Mouse (Mus musculus) limb, embryonic 12.5 days (tissue): Measurements from ENCODE around the gene Boc. TPM values are rescaled to one million over a fixed set of nuclear protein-coding genes. Genes with fewer than 3 reads are reported as not detected.

ENCODE experiments used
- ATAC-seq: fragments of 200-750 bp; cut with Nextera tagmentation; 2 replicates; pipeline ENCODE4 v1.8.0; 2017; ENCODE audit warnings: low read depth, moderate TSS enrichment; ENCODE audit not compliant: insufficient number of reproducible peaks, insufficient read depth, low FRiP score, low TSS enrichment
- H3K27ac ChIP-seq: fragments of 300-500 bp; sonication (generic); 2 replicates; pipeline ENCODE4 v1.5.1; 2016; ENCODE audit warnings: mild to moderate bottlenecking, moderate library complexity
- H3K27me3 ChIP-seq: fragments of 300-500 bp; sonication (generic); 2 replicates; pipeline ENCODE4 v1.6.1; 2016; ENCODE audit warnings: mild to moderate bottlenecking, moderate library complexity
- H3K36me3 ChIP-seq: fragments of 300-500 bp; sonication (generic); 2 replicates; pipeline ENCODE4 v1.6.1; 2016; ENCODE audit warnings: mild to moderate bottlenecking, moderate library complexity
- H3K4me1 ChIP-seq: fragments of 300-500 bp; sonication (generic); replicated peaks from 2 replicates; pipeline ENCODE4 v1.6.1; 2016
- H3K4me2 ChIP-seq: fragments of 300-500 bp; sonication (generic); 2 replicates; pipeline ENCODE4 v1.6.1; 2016; ENCODE audit warnings: mild to moderate bottlenecking, moderate library complexity
- H3K4me3 ChIP-seq: fragments of 300-500 bp; sonication (generic); replicated peaks from 2 replicates; pipeline ENCODE4 v1.5.1; 2016; ENCODE audit warnings: mild to moderate bottlenecking
- H3K9ac ChIP-seq: fragments of 300-500 bp; sonication (generic); replicated peaks from 2 replicates; pipeline ENCODE4 v1.6.1; 2016; ENCODE audit warnings: mild to moderate bottlenecking, moderate library complexity
- H3K9me3 ChIP-seq: fragments of 300-500 bp; sonication (generic); 2 replicates; pipeline ENCODE4 v1.6.1; 2016; ENCODE audit warnings: mild to moderate bottlenecking, moderate library complexity
- WGBS: fragments of 180-500 bp; shearing (Covaris S2); methylation state at CpG from one replicate; pipeline ENCODE4 v1.1.7; 2016; 5-methylcytosine and 5-hydroxymethylcytosine counted together
- polyA plus RNA-seq: library from polyadenylated mRNA; unstranded; fragments of >200 nt; fragmentation: Nextera tagmentation; extraction: Ambion mirVana; gene quantifications from 2 replicates; pipeline ENCODE4 v1.2.1, GENCODE M21; 2016

Boc gene
- polyA plus RNA-seq, 1 experiment from 2014 or later = 43.1 TPM

DNA sequence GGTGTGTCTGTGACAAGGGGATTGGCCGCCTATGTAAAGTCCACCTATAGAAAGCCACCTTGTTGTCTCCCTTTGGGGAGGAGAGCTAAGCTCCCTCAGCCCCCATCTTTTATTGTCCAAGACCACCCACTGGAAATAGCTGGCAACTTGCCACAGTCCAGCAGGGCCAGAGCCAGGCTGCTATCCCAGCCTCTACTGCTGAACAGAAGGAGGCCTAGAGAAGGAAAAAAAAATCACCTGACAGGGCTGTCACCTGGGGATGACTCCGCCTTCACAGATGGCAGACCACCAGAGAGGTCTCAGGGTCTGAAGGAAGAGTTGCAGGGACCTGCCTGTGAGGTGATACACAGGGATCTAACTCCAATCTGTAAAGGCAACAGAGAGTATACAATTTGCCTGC, 6.7 kb downstream of the Boc start:
- H3K36me3 ChIP-seq = peaks cover 42% of the 10 kb centered on the region
- ATAC-seq = no peak
- WGBS = 69% methylated on average over 2 of the region's 2 CpGs
- H3K4me3 ChIP-seq = no peak overlapping the region
- H3K9ac ChIP-seq = peak overlapping the region; percentile 14; the same call in 1 of the 2 replicates
- H3K4me2 ChIP-seq = peak overlapping the region; percentile 40
- no peaks in the 10 kb centered on the region for H3K9me3 ChIP-seq
- H3K27me3 ChIP-seq = no peaks in the 10 kb centered on the region
- H3K4me1 ChIP-seq = peaks cover 83% of the 10 kb centered on the region
- H3K27ac ChIP-seq = peak overlapping the region; percentile 64

DNA sequence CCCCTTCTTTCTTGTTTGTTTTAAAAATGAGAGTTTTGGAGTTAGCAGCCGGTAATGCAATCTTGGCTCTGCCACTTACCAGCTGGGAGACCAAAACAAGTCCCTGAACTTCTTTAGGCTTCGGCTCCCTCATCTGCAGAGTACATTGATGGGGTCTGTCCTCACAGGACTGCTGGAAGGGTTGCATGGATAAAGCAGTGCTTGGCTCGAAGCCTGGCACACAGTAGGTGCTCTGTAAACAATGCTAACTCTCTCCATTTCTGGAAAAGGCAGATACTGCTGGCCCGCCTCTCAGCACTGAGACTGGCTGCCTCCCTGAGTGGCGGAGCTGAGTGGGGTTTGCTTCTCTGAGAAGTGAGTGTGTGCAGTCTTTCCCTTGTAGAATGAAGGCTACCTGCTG, 7.2 kb downstream of the Boc start:
- peaks cover 86% of the 10 kb centered on the region for H3K4me1 ChIP-seq
- H3K36me3 ChIP-seq = peaks cover 47% of the 10 kb centered on the region
- WGBS = 43% methylated on average over 5 of the region's 5 CpGs
- no peak overlapping the region for H3K4me3 ChIP-seq
- H3K27ac ChIP-seq = peak overlapping the region; percentile 64
- ATAC-seq = no peak
- H3K4me2 ChIP-seq = peak overlapping the region; percentile 40
- no peak overlapping the region for H3K9ac ChIP-seq
- H3K27me3 ChIP-seq = no peaks in the 10 kb centered on the region
- H3K9me3 ChIP-seq = no peaks in the 10 kb centered on the region

DNA sequence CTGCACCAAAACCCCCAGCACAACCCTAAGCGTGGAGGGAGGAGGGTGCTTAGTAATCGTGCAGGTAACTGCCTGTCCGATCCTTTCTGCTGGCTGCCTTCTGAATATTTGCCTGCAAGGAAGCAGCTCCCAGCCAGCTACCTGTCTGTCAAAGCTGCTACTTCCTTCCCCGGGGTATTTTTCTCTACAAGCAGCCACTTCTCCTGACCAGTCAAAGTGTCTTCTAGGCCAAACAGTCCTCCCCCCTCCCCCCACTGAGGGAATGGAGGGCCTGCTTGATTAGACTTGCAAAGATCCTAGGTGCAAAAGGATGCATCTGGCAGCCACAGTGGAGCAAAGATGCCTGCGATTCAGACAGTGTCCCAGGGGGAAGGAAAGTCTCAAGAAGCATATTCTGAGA, 7.9 kb downstream of the Boc start:
- H3K9ac ChIP-seq = peak overlapping the region; percentile 34; the same call in 1 of the 2 replicates
- no peak overlapping the region; the same call in 1 of the 2 replicates for H3K4me3 ChIP-seq
- H3K9me3 ChIP-seq = no peaks in the 10 kb centered on the region
- no peak for ATAC-seq
- peaks cover 86% of the 10 kb centered on the region for H3K4me1 ChIP-seq
- no peaks in the 10 kb centered on the region for H3K27me3 ChIP-seq
- H3K36me3 ChIP-seq = peaks cover 54% of the 10 kb centered on the region
- peak overlapping the region; percentile 40 for H3K4me2 ChIP-seq
- H3K27ac ChIP-seq = peak overlapping the region; percentile 64; the same call in 1 of the 2 replicates
- 19% methylated on average over 5 of the region's 5 CpGs for WGBS

DNA sequence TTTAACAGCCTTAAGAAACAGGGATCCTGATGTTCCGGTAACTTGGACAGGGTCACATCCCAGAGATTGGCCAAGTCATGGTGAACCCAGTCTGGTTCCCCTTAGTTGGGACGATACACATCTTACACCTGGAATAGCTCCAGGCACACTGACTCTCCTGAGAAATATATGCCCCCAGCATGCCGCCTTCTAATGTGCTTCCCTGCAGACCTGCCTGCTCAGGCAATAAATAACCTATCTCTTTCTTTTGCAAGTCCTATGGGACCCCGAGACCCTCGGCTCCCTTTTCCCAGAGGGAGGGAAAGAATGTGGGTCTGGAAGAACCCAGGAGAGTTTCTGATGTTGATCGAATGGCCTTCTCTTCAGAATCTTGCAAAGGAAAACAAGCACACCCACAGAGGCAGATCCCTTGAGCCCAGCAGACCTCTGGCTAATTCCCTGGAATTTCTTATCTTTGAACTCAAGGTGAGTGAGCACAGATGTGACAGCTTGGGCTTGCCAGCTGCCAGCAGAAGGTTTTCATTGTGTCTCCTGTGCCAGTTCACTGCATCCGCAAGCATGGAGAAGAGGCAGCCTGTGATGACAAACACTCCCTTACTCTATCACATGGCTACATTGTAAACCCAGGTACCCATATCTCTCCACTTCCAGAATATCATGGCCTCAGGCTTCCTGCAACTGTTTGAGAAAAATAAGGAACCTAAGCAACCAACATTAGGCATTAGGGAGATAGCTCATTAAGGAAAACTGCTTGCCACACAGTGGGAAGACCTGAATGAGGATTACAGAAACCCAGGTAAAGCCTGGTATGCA, 8.6 kb downstream of the Boc start:
- ATAC-seq = no peak
- no peak overlapping the region for H3K4me3 ChIP-seq
- H3K27ac ChIP-seq = peak overlapping the region; percentile 64
- peak overlapping the region; percentile 34; the same call in 1 of the 2 replicates for H3K9ac ChIP-seq
- H3K27me3 ChIP-seq = no peaks in the 10 kb centered on the region
- H3K9me3 ChIP-seq = no peaks in the 10 kb centered on the region
- peaks cover 55% of the 10 kb centered on the region for H3K36me3 ChIP-seq
- H3K4me2 ChIP-seq = peak overlapping the region; percentile 40
- peaks cover 89% of the 10 kb centered on the region for H3K4me1 ChIP-seq
- 21% methylated on average over 7 of the region's 7 CpGs for WGBS

DNA sequence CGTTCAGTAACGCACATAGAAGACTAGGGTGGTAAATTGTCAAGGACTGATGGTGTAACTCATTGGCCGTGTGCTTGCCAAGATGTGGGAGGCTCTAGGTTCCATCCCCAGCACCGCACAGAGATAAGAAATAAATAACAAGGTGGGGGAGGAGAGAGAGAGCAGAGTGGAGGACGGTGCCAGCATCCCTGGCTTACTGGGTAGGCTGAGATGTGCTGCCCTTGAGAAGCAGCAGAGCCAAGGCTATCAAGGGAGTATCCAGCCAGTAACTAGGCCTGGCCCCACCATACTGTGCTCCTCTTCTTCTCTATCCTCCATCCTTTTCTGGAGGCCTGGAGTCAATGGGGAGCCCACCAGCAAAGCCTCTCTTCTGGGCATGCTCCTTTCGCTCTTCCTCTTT, 9.3 kb downstream of the Boc start:
- Histone ChIP-seq H3K27ac (no peak overlapping the region; the same call in 1 of the 2 replicates), H3K27me3 (no peaks in the 10 kb centered on the region), H3K36me3 (peaks cover 55% of the 10 kb centered on the region), H3K9me3 (no peaks in the 10 kb centered on the region), H3K4me1 (peaks cover 90% of the 10 kb centered on the region), H3K4me3 (no peak overlapping the region), H3K4me2 (0 out of 2 replicates have a peak overlapping the region, but pooled peaks have one; percentile 40), H3K9ac (no peak overlapping the region)
- ATAC-seq = no peak
- WGBS = 74% methylated on average over 6 of the region's 6 CpGs

DNA sequence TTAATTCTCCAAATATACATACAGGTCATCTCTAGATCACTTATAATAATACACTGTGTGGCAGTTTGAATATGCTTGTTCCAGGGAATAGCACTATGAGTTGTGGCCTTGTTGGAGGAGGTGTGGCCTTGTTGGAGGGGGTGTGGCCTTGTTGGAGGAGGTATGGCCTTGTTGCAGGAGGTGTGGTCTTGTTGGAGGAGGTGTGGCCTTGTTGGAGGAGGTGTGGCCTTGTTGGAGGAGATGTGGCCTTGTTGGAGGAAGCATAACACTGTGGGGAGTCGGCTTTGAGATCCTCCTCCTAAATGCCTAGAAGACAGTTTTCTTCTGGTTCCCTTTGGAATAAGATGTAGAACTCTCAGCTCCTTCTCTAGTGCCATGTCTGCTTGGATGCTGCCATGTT, 10.7 kb downstream of the Boc start:
- Histone ChIP-seq H3K9ac (no peak overlapping the region), H3K4me2 (no peak overlapping the region), H3K36me3 (peaks cover 55% of the 10 kb centered on the region), H3K4me3 (no peak overlapping the region), H3K9me3 (no peaks in the 10 kb centered on the region), H3K27me3 (no peaks in the 10 kb centered on the region), H3K27ac (no peak overlapping the region), H3K4me1 (peaks cover 90% of the 10 kb centered on the region)
- no peak for ATAC-seq
- 93% methylated on average over 1 of the region's 1 CpGs for WGBS

DNA sequence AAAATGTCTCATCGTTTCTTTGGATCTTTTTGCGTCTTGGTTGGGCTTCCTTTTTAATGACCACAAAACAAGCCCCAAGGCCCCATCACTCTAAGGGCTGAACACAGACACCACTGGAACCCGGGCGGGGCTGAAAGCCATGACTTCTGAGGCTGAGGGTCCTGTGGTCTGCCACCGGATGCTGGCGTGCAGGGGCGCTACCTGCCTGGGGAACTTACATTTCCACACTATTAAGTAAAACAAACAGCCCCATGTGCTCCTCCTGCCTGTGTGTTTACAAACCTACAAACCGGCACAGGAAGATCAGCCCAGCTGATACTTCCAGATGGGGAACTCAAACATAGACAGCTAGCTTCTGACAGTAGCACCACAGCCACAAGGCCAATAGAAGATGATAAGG, 11.9 kb downstream of the Boc start:
- Histone ChIP-seq H3K27me3 (no peaks in the 10 kb centered on the region), H3K9me3 (no peaks in the 10 kb centered on the region), H3K36me3 (peaks cover 52% of the 10 kb centered on the region), H3K4me1 (peaks cover 90% of the 10 kb centered on the region), H3K9ac (no peak overlapping the region), H3K4me3 (no peak overlapping the region), H3K4me2 (no peak overlapping the region), H3K27ac (no peak overlapping the region; the same call in 1 of the 2 replicates)
- 66% methylated on average over 8 of the region's 8 CpGs for WGBS
- no peak for ATAC-seq

DNA sequence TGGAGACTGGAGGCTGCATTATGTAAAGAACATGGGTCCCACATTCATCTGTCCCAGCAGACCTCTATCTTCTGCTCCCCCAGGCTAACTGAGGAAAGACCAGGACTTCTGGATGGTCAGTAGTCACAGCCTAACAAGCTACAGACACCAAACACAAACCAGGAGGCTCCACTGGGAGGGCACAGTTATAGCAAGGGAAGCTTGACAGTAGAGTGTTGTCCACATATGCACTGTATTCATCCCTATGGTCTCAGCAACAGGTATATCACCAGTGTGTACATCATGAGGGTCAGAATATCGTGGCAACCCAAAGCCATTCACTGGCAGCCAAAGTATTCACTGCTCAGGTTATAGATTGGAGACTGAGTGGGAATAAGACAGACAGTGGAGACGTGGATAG, 12.8 kb downstream of the Boc start:
- no peak overlapping the region for H3K4me2 ChIP-seq
- WGBS = 89% methylated on average over 2 of the region's 2 CpGs
- H3K9ac ChIP-seq = no peak overlapping the region
- H3K36me3 ChIP-seq = peaks cover 51% of the 10 kb centered on the region
- ATAC-seq = no peak
- no peak overlapping the region for H3K4me3 ChIP-seq
- no peaks in the 10 kb centered on the region for H3K27me3 ChIP-seq
- H3K27ac ChIP-seq = 0 out of 2 replicates have a peak overlapping the region, but pooled peaks have one; percentile 7
- no peaks in the 10 kb centered on the region for H3K9me3 ChIP-seq
- peaks cover 90% of the 10 kb centered on the region for H3K4me1 ChIP-seq

DNA sequence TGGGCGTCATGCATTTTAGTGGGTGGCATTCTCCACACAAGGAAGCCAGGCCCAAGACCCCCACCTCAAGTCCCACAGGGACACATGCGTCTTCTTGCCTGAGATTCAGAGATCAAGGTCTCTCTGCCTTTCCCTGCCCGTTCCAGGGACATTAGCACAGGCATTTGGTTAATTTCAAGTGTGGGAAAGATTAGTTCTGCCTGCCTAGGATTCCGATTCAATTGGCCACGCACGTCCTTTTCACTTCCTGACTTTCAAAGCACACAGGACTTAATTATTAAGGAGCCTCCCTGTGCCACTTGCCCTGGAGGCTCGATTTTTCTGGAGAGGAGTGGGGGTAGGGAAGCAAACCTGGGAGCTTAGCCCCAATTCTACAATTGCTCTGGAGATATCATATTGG, 13.5 kb downstream of the Boc start:
- Histone ChIP-seq H3K4me2 (no peak overlapping the region), H3K9ac (no peak overlapping the region), H3K9me3 (no peaks in the 10 kb centered on the region), H3K27me3 (no peaks in the 10 kb centered on the region), H3K36me3 (peaks cover 44% of the 10 kb centered on the region), H3K4me1 (peaks cover 87% of the 10 kb centered on the region), H3K4me3 (no peak overlapping the region), H3K27ac (no peak overlapping the region)
- WGBS = 20% methylated on average over 7 of the region's 7 CpGs
- ATAC-seq = no peak

DNA sequence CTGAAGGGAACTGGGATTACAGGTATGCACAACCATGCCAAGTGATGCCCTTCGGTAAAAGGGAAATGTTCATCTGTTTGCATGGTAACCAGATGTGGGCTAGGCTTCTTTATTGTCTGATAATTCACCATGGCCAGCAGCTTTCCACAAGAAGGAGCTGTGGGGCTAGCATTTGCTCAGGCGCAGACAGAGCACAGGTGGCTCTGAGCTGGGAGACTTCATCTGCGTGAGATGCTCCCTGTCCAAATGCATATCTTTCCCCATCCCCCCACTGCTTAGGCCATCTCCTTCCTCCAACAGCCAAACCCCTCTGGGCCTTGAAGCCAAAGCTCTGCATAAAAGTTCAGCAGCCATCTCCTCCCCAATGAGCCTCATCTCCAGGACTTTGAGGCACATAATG, 15.6 kb downstream of the Boc start:
- Histone ChIP-seq H3K4me3 (no peak overlapping the region), H3K9me3 (no peaks in the 10 kb centered on the region), H3K27me3 (no peaks in the 10 kb centered on the region), H3K9ac (no peak overlapping the region), H3K27ac (peak overlapping the region; percentile 56; the same call in 1 of the 2 replicates), H3K4me2 (no peak overlapping the region), H3K36me3 (peaks cover 28% of the 10 kb centered on the region), H3K4me1 (peaks cover 92% of the 10 kb centered on the region)
- 37% methylated on average over 3 of the region's 3 CpGs for WGBS
- no peak for ATAC-seq

DNA sequence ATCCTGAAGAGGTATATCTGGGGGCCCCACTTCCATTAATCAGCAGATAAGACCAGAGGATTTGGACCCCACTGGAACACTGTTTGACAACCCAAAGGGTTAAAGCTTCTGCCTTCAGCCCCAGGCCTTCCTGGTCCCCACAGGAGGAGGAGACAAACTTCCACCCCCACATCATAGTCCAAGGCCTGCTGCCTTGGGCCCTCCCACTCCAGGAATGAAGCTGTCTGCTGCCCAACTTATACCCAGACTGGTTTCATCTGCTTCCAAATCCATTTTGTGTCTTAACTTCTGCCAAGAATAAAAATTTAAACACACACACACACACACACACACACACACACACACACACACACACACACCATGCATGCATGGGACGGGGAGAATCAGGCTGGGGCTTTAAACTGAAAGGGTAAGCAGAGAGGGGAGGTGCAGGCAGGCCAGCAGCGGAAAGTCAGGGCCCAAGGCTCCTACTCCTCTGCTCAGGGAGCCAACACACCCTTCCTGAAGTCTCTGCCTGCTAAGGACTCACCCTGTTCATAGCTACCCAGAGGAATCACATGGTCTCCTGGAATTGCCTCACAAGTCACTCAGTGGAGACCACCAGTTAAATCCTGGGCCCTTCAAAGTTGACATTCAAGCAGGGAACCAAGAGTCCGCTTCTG, 16.5 kb downstream of the Boc start:
- Histone ChIP-seq H3K27ac (peak overlapping the region; percentile 56; the same call in 1 of the 2 replicates), H3K4me1 (peaks cover 89% of the 10 kb centered on the region), H3K9me3 (no peaks in the 10 kb centered on the region), H3K4me2 (peak overlapping the region; percentile 13; the same call in 1 of the 2 replicates), H3K4me3 (no peak overlapping the region), H3K27me3 (no peaks in the 10 kb centered on the region), H3K36me3 (peaks cover 19% of the 10 kb centered on the region; the same call in 1 of the 2 replicates), H3K9ac (0 out of 2 replicates have a peak overlapping the region, but pooled peaks have one; percentile 28)
- WGBS = 41% methylated on average over 3 of the region's 3 CpGs
- no peak for ATAC-seq
